Mouse (Mus musculus) naive thymus-derived CD4-positive, alpha-beta T cell, adult 2 months (primary cell): ENCODE results near the gene Oat.

Experiments used
- DNase-seq: peaks from one replicate; pipeline ENCODE4 v3.0.0-alpha.2; 2011; ENCODE audit warnings: low read depth

Gene Oat

DNA sequence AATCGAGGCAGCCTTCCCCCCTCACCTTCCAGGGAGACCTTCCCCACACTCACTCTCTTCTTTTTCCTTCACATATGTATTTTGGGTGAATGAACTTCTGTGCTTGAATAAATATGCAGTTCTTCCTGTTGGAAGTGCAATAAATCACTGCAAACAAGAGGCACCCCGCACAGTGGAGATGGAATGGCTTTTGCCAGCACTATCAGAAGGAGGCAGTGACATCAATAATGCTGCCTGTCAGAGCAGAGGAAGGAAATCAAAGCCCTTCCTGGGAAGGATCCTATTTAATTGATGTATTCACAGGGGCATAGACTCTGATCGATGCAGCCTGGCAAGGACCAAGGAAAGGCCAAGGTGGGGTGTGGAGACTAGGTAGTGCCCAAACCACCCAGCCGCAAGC lies 33.8 kb downstream of the Oat start:
- no peak for DNase-seq

DNA sequence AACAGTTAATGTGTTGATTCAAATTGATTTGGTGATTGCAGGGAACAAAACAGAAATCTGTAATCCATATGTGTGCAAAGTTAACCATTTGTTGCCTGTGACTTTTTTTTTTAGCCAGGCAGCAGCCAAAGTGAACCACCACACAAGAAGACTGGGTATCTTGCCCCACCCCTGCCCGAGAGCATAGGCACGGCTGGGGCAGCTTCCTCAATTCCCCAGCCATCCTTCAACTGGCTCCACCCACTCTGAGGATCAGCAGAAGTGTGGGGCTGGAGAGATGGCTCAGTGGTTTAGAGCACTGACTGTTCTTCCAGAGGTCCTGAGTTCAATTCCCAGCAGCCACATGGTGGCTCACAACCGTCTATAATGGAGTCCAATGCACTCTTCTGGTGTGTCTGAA lies 34.6 kb downstream of the Oat start:
- DNase-seq: no peak

DNA sequence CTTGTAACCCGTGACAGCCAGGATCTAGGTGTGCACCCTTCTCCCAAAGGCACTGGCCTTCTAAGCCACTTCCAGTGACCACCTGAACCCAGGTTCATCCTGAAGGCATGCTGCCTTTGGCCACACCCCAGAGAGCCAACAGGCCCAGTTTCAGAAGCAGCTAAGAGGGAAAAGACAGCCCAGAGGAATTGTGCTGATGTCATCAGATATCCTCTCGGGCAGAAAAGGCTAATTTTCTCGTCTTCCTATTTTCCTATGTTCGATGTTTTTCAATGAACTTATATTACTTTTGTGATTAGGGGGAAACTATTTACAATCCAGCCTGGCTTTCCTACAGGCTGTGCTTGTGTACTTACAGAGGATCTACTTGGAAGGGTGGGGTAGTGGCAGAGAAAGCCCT lies 35.6 kb downstream of the Oat start:
- no peak for DNase-seq

DNA sequence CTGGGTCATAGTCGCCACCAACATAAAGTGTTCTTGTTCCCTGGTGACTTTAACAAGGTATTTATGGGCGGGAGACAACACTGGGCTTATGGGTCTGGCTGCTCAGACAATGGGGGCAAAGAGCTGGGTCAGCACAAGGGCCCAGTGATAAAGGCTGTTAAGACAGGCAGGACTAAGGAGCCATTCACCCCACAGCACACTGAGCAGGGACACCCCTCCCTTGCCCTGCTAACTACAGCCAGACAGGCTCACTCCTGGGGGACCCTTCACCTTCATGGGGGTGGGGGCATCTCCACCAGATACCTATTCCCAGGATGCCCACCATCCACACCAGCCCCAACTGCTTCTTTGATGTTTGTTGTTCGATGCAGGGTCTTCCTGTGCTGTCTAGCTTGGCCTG lies 47.0 kb downstream of the Oat start:
- no peak for DNase-seq

DNA sequence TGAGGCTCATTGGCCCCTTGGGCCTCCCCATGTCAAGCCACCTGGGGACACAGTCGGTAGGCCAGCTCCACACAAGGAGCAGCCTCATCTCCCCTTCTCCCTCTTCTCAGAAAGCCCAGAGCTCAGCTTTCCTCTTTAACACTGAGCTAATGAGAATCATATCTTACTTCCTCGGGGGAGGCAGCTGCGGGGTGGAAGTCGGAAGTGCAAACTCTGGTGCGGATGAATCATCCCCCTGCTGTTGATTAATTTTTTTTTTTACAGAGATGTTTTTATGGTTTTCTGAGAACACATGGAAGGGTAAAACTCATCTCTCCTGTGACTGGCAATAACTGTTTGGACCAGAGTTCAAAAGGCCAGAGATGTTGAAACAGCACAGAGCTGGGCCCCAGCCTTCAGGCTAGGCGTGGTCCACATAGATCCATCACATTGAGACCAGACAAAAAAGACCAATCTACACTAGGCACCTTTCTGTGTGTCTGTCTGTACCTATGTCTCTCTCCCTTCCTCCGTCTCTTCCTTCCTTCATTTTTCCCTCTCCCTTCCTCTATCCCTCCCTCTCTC lies 62.7 kb downstream of the Oat start:
- DNase-seq: no peak

DNA sequence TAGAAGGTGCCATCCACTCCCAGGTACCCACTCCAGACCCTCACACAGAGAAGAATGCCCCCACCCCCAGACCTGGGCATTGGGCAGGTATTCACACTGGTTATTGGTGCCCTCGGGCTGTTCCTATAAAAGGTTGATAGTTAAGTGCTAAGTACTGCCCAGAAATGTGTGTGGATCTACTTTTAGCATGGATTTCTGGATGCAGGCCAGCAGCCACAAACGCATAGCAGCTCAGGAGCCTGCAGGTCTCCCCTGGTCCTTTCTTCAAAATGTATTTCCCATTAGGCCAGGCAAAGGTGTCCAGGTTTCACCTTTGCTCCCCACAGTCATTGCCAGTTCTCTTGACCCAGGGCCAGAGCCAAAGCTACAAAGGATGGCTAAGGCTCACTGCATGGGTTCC lies 67.1 kb downstream of the Oat start:
- DNase-seq: no peak
